Mouse (Mus musculus): ENCODE measurements at regions not wholly inside any gene's neighbourhood (a gene's known extent, or its start where the extent isn't known, plus 50 kb on each side); places are given as distances from the start of the nearest gene placed in this dataset.
"Not testable (repeated sequence)": the region's sequence is repeated elsewhere in the genome, so short reads cannot be mapped to it uniquely, and the experiment has no call there.

DNA sequence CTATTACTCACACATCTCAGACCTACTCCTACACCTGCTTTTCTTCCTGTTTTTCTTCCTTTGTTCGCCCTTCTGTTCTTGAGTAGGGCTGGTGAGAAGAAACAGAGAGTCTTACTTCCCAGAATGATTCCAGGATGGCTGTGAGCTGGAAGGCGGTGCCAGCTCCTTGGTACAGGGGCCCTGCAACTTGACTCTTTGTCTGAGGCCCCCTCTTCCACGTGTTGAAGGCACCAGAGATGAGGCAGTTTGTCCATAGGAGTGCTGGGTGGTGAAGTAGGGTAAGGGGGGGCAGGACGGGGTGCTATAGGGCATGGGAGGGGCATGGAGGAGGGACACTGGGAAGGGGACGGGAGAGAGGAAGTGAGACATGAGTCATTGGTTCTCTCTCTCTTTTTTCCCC lies 60.8 kb downstream of the Dmrta2 start:
- no peak for DNase-seq (ENCODE audit: low spot score in 2 of 2)
- intact Hi-C loops (cut with DNase I) = no loop called here

DNA sequence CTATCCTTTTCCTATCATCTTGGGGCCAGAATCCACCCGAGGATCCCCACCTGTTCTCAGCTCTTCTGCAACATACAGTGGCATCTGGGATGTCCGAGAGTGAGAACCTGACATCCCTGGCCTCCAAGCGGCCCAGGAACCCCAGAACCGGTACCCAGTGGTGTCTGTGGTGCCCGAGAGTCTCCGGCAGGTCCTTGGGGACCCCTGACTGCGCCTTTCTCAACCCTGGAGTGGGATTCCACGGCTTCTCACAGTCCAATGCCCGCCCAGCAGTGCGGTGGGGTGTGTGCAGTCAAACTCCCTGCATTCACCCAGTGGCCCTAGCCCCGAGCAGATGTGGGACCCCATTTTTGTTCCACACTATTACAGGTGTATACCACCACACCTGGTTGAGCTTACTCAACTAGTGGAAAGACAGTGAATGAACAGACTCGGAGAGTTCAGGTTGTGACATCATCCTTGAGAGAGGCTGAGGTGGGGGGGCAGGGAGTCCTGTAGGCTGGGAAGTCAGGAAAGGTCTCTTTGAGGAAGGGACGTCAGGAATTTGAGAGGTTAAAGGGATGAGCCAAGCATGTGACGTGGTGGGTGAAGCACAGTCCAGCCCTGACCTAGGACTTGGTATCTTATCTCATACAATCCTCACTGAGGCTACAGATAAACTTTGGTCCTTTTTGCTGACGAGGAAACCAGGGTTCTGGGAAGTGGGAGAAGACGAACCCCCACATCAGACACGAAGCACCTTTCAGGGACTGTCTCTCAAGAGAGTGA lies 67.2 kb downstream of the Dmrta2 start:
- intact Hi-C loops (cut with DNase I) = no loop called here
- no peak for DNase-seq (ENCODE audit: low spot score in 2 of 2)

DNA sequence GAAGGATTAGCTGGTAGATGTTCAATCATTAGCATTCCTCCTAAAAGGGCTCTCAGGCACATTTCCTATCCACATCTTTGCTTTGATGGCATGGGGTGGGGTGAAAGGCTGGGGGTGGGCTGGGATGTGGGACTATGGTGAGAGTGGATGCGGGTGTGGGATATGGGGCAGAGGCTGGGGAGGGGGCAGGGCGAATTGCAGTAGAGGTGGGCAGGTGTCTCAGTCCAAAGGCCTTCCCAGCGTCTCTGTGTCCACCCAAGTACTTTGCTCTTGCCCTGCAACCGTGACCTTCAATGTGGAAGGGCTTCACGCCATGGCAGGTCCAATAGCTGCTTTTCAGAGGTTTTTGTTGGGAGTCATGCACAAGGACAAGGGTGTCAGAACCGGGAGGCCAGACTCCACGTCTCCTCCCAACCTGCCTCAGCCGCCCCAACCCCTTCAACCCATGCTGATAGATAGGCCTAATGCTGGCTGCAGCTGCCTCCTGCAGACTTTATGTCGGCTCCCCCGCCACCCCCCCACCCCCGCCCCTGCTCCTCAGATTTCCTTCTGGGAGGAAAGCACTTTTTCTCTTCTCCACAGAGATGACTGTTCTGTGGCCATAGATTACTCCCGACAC lies 67.9 kb downstream of the Dmrta2 start:
- DNase-seq (ENCODE audit: low spot score in 2 of 2) = no peak
- intact Hi-C loops (cut with DNase I) = no loop called here

DNA sequence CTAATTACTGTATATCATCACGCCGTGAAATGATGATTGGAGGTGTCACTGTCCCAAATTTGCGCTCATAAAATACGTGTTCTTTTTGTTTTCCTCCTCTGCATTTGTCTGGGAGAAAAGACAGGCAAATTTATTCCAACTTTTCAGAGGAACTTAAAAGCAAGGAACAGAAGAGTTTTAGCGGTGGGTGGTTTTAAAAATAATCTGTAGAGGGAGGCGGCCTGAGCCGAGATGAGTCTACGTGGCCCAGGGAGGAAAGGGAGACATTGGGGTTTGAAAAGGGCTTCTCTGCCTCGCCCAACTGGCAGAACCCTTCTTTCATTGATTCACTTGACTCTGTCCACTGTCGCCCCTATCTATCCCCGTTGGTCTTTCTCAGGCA lies 68.4 kb downstream of the Dmrta2 start:
- no peak for DNase-seq (ENCODE audit: low spot score in 2 of 2)
- intact Hi-C loops (cut with DNase I) = no loop called here

DNA sequence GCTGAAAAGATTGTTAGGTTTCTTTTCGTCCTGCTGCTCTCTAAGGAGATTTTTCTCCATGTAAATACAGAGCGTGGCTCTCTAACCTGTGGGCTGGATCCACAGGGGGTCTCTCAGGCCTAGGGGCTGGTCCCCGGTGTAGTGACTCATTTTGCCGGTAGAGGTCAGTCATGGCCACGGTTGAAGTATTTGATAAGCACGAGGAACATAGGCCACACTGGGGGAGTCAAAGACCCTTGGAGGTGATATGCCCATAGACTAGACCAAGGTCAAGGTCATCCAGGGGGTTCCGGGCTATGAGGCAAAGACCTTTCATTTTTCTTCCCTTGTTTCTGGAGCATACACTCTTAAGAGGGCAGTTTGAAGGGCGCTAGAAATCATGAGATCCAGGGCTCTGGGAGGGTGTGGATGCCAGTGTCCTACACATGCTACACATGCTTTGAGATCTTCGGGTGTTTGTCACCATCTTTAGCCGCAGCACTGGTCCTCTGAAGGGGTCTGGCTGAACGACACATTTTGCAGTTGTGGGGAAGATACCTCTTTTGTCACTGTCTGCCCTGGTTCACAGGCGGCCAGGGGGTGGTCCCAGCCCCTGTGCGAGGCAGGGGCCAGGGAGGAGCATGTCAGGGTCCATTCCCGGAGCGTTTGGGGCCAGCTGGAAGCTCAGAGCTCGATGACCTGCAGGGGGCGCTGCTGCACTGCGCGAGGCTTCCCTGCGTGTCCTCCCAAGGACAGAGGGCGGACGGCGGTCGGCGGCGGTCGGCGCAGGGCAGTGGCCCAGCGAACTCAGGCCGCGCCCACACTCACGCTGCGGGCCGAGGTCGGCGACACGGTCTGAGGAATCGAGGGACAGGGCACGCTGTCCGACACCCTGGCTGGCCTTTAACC lies 72.8 kb downstream of the Dmrta2 start:
- DNase-seq (ENCODE audit: low spot score in 2 of 2) = peak; percentile 88 to 89
- intact Hi-C loops (cut with DNase I) = loop anchor here (5.0 to 10.0 kb wide), 3 partner anchors 237 to 1577 kb away; no protein-coding TSS in a partner anchor

DNA sequence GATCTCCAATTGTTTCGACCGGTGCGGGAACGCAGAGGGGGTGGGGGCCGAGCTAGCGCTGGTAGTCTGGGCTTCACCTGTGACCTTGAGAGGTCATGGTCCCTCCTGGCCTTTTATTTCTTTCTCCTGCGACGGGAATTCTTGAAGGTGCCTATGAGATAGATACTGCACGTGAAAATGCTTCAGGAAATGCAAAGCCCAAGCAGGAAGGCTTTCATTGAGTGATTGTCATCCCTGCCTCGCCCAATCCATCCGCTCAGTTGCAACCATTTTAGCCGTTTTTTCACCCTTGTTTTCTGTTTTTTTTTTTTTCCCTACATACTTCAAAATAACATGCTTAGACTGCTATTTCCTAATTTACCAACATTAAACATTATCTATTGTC lies 73.4 kb downstream of the Dmrta2 start:
- intact Hi-C loops (cut with DNase I) = loop anchor here (5.0 to 10.0 kb wide), 3 partner anchors 236 to 1576 kb away; no protein-coding TSS in a partner anchor
- DNase-seq (ENCODE audit: low spot score in 2 of 2) = no peak

DNA sequence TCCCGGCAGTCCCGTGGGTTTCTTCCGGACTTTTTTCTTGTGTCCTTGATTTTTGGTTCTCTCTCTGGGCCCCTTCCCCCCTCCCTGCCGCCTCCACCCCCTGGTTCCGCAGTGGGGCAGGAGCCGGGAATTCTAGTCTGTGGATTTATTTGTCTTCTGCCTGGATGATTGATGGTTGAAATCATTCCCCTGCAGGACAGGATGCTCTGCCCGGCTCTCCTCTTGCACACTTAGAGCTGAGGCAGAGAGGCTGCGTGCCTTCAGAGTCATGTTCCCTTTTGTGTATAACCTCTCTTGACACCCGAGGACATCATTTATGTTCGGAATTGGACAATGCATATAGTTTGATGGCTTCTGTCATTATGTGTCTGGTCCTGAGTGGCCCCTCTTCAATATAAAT lies 74.0 kb downstream of the Dmrta2 start:
- intact Hi-C loops (cut with DNase I) = loop anchor here (5.0 to 10.0 kb wide), 3 partner anchors 235 to 1575 kb away; no protein-coding TSS in a partner anchor
- DNase-seq (ENCODE audit: low spot score in 2 of 2) = no peak

DNA sequence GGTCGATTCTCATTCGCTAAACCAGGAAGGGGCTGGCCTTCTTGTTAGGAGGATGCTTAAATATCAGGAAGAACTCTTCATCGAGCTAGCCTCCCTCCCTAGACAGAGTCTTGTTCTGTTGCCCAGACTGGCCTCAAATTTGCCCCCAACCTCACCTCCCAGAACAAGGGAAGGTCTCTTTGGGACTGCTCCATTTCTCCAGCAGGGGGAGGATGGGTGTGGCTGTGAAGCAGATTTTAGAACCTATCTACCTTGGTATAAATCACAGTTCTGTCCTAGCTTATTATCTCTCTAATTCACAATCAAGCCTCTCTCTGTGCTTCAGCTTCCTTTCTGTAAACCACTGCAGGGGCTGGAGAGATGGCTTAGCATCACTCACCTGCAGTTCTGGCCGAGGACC lies 75.1 kb downstream of the Dmrta2 start:
- DNase-seq (ENCODE audit: low spot score in 2 of 2) = no peak
- intact Hi-C loops (cut with DNase I) = loop anchor here (5.0 to 10.0 kb wide), 3 partner anchors 234 to 1574 kb away; no protein-coding TSS in a partner anchor

DNA sequence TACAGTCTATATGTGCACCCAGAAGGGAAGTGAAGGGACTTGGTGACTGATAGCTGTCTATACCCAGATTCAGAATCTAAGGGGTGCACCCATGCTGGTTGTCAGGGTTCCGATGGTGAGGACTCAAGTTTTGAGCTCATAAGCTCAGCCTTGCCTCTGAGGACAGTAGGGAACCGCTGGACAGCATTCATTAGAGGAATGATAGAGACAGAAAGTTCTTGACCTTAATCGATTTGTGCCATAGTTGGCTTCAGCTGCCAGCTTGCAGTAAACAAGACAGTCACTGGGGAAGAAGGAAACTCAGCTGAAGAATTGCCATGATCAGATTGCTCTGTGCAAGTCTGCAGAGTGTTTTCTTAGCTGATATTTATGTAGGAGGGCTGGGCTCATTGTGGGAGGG lies 96.0 kb downstream of the Dmrta2 start:
- intact Hi-C loops (cut with DNase I) = no loop called here
- no peak for DNase-seq (ENCODE audit: low spot score in 2 of 2)

DNA sequence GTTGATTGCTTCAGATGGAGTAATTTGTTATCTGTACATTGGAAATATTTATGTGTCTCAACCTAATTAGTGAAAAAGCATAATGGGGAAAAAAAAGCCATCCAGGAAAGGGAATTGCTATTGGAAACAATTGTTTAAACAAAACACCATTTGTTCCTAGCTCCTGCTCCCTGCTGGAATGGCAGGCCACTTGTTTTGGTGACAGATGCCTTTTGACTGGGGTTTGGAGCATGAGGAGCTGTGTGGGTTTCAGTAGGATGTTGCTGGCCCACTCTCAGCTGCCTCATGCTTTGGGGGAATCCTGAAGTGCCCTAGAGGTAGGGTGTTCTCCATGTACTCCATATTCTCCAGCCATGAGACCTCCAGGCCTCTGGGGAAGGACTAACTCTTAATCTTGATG lies 105.5 kb downstream of the Dmrta2 start:
- DNase-seq (ENCODE audit: low spot score in 2 of 2) = no peak
- intact Hi-C loops (cut with DNase I) = no loop called here

DNA sequence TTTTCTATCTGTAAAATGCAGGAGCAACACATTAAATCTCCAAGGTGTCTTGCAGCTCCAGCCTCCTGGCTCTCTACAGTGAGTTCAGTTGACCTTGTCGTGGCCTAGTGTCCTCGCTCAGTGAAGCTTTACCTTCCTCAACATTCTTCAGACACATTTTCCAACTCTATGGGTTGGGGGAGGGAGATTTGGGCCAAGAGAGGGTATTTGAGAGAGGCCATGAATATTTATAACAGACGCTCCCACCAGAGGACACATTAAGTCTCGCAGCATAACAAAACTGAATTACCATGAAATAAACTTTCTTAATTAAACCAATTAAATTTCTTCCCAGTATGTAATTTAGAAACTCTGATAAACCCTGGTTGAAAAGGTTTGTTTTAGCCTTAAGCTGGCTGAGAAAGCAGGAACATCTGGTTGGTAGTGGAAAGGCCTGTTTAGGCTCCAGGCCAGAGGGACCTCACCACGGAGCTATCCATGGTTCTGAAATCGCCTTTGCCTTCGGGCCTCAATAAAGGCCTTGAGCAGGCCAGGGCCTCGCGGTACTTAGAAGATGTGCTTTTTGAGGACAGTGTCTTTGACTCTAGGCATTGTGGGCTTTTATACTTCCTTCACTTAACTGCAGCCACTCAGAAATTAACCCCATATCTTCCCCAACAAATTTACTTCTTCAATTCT lies 109.9 kb downstream of the Dmrta2 start:
- intact Hi-C loops (cut with DNase I) = no loop called here
- no peak for DNase-seq (ENCODE audit: low spot score in 2 of 2)

DNA sequence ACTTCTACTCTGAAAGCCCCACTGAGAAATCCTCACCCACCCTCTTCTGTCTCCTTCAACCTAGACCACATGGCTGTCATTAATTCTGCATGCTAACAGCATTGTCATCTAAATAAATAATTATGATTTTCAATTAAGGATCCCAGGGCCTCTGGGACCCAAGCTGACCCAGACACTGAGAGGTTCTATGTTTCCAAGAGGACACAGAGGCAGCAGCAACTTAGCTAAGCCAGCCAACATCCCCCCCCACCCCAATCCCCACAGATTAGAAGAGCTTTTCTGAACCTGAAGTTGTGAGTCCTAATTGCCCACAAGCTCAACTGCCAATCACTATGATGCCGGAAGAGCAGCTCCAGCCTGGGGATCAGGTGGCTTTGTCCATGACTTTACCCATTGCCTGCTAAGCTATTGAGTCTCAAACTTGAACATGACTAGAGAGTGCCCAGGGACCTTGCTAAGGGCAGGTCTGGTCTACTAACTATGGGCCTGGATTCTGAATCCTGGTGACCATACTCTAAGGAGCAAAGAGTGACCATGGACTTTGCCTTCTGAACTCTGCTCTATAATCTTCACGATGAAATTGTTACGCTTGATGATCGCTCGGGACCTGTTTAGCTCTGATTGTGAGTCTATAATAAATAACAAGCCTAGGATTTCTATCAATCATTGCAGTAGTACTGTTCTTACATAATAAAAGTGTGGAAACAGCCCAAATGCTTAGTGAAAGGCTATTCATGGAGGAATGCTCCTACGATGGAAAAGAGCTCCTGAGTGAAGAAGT lies 115.4 kb downstream of the Dmrta2 start:
- intact Hi-C loops (cut with DNase I) = no loop called here
- DNase-seq (ENCODE audit: low spot score in 2 of 2) = no peak

DNA sequence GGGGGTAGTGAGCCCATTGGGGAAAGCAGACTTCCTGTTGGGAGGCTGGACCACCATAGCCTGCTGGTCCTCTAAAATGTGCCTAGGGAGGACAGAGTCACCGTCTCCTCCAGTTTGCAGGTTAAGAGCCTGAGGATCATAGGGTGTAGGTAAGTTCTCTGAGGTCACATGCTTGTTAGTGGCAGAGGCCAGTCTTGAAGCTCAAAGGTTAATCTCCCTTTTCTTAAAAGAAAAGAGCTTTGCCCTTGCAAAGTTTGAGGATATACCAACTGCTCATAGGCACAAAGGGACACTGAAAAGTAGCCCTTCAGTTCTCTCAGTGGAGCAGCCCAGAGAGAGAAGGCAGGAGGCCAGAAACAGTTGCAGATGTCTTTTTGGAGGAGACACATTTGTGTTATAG lies 116.7 kb downstream of the Dmrta2 start:
- intact Hi-C loops (cut with DNase I) = no loop called here
- DNase-seq (ENCODE audit: low spot score in 2 of 2) = no peak

DNA sequence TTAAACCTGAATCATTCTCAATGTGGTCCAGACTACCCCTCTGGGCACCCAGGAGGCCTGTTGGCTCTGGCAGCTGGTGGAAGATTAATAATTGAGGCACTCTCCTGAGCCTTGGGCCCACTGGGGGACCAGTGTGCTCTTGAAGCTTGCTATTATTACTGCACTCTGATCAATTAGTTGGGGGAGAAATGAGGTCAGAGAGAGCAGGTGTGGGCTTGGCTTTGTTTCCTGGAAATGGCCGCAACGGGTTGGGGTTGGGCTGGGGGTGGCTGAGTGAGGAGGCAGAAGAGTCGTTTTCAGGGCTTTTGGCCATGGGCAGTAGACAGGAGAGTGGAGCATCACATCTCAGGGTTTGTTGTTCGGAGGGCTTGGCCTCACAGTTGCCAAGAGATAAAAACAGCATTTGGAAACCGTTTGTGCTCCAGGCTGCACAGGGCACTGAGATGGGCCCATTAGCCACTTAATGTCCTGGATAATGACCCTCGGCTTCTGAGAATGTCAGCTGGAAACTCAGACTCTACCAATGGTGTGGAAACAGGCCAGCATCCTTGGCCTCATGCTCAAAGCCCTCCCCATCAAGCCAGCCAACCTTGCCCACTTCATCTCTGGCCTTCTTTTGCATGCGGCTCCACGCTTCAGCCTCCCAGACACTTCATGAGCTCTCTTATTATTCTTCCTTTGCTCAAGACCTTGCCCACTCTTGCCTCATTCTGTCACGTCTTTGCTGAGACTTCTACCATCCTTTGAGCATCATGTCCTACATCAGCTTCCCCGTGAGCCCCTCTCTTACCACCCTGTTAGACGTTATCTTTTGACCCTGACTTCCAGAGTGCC lies 118.1 kb downstream of the Dmrta2 start:
- intact Hi-C loops (cut with DNase I) = no loop called here
- no peak for DNase-seq (ENCODE audit: low spot score in 2 of 2)

DNA sequence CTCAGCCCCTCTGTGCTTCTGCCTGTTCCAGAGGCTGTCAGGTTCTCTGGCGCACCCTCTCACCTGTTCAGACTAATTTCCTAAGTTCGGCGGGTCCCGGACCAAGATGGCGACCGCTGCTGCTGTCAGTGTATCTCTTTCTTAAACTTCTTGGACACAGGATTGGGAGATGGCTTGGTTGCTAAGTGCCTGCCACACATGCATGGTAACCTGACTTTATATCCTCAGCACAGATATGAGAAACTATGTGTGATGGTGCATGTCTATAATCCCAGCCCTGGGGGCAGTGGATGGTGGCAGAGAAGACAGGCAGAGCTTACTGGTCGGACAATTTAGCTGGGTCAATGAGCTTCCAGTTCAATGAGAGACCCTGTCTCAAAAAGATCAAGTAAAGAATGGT lies 126.3 kb downstream of the Dmrta2 start:
- intact Hi-C loops (cut with DNase I); DNase-seq (ENCODE audit: low spot score in 2 of 2): not testable (repeated sequence)

DNA sequence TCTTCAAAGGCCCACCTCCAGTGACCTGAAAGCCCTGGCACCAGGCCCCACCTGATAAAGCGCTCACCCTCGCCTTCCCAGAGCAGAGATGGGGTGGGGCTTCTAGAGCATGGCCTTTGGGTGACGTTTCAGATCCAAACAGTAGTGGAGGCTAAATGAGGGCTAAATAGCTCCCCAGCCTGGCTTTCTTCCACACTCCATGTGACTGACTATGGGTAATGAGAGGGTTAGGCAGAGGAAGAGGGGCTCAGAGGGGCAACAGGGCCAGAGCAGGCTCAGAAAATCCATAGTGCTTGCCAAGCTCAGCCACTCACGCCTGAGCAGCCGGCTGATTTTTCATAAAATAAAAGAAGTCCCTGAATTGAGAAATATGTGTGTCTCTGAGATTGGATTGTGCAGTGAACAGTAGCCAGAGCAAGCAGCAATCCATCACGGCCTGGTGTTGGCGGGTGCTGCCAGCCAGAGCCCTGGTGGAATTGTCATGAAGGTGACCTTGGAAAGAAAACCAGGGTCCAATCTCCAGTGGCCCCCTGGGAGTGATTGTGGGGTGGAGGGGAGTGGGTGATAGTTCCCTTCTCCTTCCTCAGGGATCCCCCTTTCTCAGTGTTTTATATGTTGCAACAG lies 128.9 kb downstream of the Dmrta2 start:
- DNase-seq (ENCODE audit: low spot score in 2 of 2) = no peak
- intact Hi-C loops (cut with DNase I) = no loop called here

DNA sequence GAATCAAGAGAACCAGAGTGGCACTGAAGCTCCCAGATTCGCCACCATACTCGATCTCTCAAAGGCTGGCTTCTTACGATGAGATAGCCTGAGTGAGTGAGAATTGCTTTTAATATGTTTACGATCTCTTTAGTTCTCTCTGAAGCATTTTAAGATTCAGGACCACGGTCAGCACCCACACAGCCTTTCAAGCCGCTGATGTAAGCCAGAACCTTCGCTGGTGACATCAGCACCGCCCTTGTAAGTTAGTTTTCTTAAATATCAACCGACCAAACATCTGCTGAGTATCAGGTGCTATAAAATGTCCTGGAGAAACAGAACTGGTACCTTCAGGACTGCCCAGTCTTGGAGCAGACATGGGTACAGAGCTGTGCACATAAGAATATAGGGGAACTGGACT lies 141.6 kb downstream of the Dmrta2 start:
- no peak for DNase-seq (ENCODE audit: low spot score in 2 of 2)
- intact Hi-C loops (cut with DNase I) = no loop called here

DNA sequence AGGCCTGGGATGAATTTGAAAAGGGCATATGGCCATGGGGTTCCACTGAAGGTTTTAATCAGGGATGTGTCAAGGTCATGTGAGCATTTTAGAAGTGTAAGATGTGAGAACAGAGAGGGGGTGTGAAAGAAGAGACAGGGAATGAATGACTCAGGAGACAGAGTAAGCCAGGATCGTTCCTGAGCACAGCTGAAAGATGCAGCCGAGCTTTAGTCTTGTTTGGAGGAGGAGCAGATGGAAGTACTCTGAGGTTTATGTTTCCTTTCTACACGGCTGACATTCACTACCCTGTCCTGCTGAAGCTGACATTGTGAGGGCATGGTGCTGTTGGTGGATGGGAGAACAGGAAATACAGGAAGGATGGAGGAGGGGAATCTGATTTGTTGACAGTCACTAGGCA lies 142.0 kb downstream of the Dmrta2 start:
- peak in 1 of 2 experiments; percentile 10 for DNase-seq (ENCODE audit: low spot score in 2 of 2)
- intact Hi-C loops (cut with DNase I) = loop anchor here (10.0 kb wide), 1 partner anchor 165 kb away; no protein-coding TSS in a partner anchor

Measured in left cerebral cortex, postnatal 36 days (tissue).